Mouse (Mus musculus) olfactory bulb, adult 2 months (tissue): ENCODE data around the gene Phf6. TPM values are rescaled to one million over a fixed set of nuclear protein-coding genes. Genes with fewer than 3 reads are reported as not detected.
"Not testable (repeated sequence)": the region's sequence is repeated elsewhere in the genome, so short reads cannot be mapped to it uniquely, and the experiment has no call there.

Experiments used
- H3K27ac ChIP-seq: fragments of 200-500 bp; 2 replicates; pipeline ENCODE4 v1.5.1; 2012; ENCODE audit warnings: low read depth, low read length; ENCODE audit not compliant: insufficient read depth
- H3K4me1 ChIP-seq: fragments of 200-500 bp; 2 replicates; pipeline ENCODE4 v1.6.1; 2012; ENCODE audit warnings: low read length; ENCODE audit not compliant: control insufficient read depth, insufficient read depth
- H3K4me3 ChIP-seq: fragments of 200-500 bp; 2 replicates; pipeline ENCODE4 v1.5.1; 2012; ENCODE audit warnings: mild to moderate bottlenecking, low read depth, low read length, moderate library complexity; ENCODE audit not compliant: insufficient read depth
- CTCF ChIP-seq: fragments of 200-500 bp; IDR thresholded peaks from 2 replicates; pipeline ENCODE4 v1.5.1; 2012; ENCODE audit warnings: low read depth, mild to moderate bottlenecking, low read length, moderate library complexity; ENCODE audit not compliant: insufficient read depth
- POLR2A ChIP-seq: fragments of 200-500 bp; IDR thresholded peaks from 2 replicates; pipeline ENCODE4 v1.6.1; 2012; ENCODE audit warnings: mild to moderate bottlenecking, low read depth, low read length, moderate library complexity; ENCODE audit not compliant: insufficient read depth
- WGBS: fragments of 180-500 bp; shearing (Covaris S2); methylation state at CpG from one replicate; pipeline ENCODE4 v1.1.7; 2018; 5-methylcytosine and 5-hydroxymethylcytosine counted together
- polyA plus RNA-seq: library from polyadenylated mRNA; stranded (reverse); fragments of >200 nt; gene quantifications from 2 replicates; pipeline ENCODE4 v1.2.4, GENCODE M21; 2012; ENCODE audit warnings: low replicate concordance; ENCODE audit not compliant: missing spikeins, insufficient read depth, insufficient read length

Phf6 gene
- polyA plus RNA-seq, 1 experiment = not detected

DNA sequence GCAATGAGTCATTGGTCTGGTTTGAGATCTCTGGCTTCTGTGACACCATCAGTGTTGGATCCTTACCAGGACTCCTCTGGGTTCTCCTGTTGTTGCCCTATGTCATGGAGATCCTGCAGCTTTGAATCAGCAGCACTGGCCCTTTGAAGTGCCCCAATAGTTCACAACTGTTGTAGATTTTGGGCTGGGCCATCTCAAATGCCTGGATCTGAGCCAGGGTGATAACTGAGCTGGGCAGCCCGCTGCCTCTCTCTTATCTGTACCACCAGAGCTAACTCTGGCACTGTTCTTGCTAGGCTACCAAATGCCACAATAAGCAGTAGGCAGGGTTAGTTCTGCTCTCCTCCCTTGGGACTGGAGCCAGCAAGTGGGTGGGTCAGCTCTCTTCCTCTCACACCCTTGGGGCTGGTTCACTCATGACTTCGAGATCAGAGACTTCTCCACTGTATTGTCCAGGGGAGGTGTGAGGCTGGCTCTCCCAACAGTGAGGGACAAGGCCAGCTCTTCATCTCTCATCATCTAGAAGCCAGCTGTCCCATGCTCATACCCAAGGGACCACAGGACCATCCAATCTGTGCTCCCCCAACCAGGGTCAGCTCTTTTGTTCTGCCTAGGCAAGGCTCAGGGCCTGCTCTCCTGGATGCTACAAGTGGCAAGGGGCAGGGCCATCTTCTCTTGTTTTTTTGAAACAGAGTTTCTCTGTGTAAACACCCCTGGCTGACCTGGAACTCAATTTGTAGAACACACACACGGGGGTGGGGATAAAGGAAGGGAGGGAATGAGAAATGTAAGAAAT, 59.3 kb downstream of the Phf6 start:
- Histone ChIP-seq H3K4me1 (peaks cover 6% of the 10 kb centered on the region), H3K27ac (peak overlapping the region; percentile 42), H3K4me3 (no peak overlapping the region)
- no peak for TF ChIP-seq CTCF
- TF ChIP-seq POLR2A = no peak
- 42% methylated on average over 3 of the region's 3 CpGs for WGBS

DNA sequence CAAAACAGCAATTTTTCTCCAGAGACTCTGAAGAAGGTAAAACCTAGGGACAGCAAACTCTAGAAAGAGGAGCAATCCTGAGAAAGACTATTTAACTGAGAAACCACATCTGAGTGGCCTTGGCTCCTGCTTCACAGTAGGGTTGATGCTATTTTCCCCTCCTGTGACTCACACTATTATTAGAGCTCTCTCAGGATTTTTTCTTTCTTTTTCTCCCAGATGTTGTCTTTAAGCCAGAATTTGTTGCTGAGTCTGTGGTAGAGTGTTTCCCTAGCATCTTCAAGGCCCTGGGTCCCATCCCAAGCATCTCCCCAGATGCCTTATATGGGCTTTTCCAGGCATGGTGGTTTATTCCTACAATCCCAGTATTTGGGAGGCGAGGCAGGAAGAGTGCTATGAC, 60.1 kb downstream of the Phf6 start:
- Histone ChIP-seq H3K27ac (peak overlapping the region; percentile 51), H3K4me3 (no peak overlapping the region), H3K4me1 (peaks cover 6% of the 10 kb centered on the region)
- TF ChIP-seq POLR2A (no peak), CTCF (no peak)
- WGBS = 52% methylated on average over 1 of the region's 1 CpGs

DNA sequence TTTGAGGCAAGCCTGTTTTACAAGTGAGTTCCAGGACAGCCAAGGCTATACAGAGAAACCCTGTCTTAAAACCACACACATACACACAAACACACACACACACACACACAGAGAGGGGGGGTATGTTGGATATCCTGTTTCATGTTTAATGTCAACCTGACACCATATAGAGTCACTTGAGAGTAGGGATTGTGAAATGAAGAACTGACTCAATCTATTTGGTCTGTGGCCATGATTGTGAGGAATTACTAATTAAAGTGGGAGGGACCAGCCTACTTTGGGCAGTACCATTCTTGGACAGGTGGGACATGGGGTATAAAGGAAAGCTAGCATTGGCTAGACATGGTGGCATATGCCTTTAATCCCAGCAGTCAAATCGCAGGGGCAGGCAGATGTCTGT, 60.6 kb downstream of the Phf6 start:
- Histone ChIP-seq H3K27ac (peak overlapping the region; percentile 51), H3K4me3 (no peak overlapping the region), H3K4me1 (peaks cover 6% of the 10 kb centered on the region)
- 93% methylated on average over 1 of the region's 1 CpGs for WGBS
- no peak for TF ChIP-seq POLR2A

DNA sequence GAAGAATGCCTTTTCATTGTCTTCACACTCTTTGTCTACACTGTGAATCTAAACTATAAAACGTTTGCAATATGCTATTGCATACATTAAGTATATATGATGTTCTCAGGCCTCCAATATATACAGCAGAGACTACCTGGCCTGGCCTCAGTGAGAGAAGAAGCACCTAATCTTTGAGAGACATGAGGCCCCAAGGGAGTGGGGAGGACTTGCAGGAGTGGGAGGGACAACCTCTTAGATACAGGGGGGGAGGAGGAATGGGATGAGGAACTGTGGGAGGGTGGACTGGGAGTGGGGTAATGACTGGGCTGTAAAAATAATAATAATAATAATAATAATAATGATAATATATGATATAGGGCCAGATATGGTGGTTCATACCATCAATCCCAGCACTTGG, 66.5 kb downstream of the Phf6 start:
- H3K4me1 ChIP-seq = no peaks in the 10 kb centered on the region
- TF ChIP-seq POLR2A = no peak
- no peak for TF ChIP-seq CTCF
- no peak overlapping the region for H3K4me3 ChIP-seq
- no peak overlapping the region for H3K27ac ChIP-seq
- 52% methylated on average over 1 of the region's 1 CpGs for WGBS

DNA sequence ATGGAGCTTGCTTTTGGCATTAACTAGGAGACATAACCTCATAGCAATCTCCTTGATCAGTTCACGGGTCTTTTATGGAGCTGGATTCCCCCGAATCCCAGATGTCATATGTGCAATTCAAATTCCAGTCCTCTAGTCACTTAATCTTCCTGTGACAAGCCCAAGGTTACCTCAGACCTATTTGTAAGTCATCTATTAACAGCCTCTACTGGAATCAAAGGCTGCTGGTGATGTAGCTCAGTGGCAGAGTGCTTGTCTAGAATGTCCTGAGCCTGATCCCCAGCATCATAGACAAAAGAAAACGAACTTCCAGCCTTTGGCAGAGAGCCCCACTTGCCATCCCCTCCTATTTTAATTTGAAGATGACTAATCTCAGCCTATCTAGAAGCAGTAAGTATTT, 69.3 kb downstream of the Phf6 start:
- Histone ChIP-seq H3K27ac (no peak overlapping the region), H3K4me1 (no peaks in the 10 kb centered on the region), H3K4me3 (no peak overlapping the region)
- WGBS = 69% methylated on average over 3 of the region's 3 CpGs
- TF ChIP-seq POLR2A = no peak
- TF ChIP-seq CTCF = no peak

DNA sequence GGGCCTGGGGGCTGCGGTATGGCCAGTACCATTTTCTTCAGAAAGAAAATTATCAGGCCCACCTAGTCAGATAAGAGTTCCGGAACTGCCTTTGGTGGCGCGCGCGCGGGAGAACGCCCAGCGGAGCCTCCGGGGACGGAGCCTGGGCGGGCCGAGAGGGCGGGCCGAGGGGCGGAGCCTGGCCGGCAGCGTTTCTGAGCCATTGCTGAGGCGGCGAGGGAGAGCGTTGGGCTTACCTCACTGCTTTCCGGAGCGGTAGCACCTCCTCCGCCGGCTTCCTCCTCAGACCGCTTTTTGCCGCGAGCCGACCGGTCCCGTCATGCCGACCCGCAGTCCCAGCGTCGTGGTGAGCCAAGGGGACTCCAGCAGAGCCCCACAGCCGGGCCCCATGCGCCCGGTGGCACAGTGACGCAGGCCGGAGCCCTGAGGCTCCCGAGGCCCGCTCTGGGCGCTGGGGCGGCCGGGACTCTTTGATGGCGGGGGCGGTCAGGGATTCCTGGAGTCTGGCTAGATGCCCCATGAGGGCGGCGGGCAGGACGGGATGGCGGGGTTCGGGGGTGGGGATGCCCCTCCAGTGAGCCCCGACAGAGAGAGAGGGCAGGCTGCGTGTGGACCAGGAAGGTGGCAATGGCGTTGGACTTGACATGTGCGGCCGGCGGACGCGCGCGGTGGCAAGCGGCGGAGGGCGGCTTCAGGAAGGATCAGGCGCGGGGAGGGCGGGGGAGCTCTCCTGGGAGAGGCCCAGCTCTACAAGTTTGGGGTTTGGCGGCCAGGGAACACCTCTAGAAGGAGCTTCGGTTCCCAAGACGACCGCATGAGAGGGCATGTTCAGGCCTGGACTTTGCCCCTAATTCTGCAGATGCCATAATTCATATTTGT, 76.1 kb downstream of the Phf6 start, which contains the start of gene Hprt:
TSS of gene Hprt (plus strand) at position 233 of the 879 bp plus-strand sequence.
- Histone ChIP-seq H3K4me3 (peak within 1 kb of the TSS; percentile 97), H3K4me1 (no peaks in the 10 kb centered on the region), H3K27ac (peak within 1 kb of the TSS; percentile 87; the same call in 1 of the 2 replicates)
- WGBS = 22% methylated on average over 64 of the region's 72 CpGs
- TF ChIP-seq POLR2A (peak; percentile 48), CTCF (no peak)

DNA sequence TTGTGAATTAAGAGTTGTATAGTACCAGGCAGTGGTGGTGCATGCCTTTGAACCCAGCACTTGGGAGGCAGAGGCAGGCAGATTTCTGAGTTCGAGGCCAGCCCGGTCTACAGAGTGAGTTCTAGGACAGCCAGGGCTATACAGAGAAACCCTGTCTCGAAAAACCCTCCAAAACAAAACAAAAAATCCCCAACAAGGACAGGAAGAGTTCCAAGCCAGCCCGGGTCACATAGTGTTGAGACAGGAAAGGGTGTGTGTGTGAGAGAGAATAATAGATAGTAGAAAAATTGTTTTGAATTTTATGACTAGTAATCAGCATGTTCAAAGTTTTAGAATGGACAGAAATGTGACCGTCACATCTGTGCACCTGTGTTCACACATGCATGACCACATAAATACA, 82.7 kb downstream of the Phf6 start:
- H3K27ac ChIP-seq, H3K4me3 ChIP-seq, H3K4me1 ChIP-seq: not testable (repeated sequence)
- WGBS = 87% methylated on average over 5 of the region's 5 CpGs

DNA sequence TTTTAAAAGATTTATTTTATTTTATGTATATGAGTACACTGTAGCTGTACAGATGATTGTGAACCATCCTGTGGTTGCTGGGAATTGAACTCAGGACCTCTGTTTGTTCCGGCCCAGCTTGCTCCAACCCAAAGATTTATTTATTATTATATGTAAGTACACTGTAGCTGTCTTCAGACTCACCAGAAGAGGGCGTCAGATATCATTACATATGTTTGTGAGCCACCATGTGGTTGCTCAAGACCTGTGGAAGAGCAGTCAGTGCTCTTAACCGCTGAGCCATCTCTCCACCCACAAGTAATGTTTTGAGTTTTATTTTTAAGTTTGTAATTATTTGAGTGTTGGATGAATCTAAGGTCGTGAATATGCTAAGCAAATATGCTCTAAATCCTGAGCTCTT, 92.8 kb downstream of the Phf6 start:
- 52% methylated on average over 4 of the region's 4 CpGs for WGBS
- H3K4me1 ChIP-seq, H3K27ac ChIP-seq, H3K4me3 ChIP-seq: not testable (repeated sequence)

DNA sequence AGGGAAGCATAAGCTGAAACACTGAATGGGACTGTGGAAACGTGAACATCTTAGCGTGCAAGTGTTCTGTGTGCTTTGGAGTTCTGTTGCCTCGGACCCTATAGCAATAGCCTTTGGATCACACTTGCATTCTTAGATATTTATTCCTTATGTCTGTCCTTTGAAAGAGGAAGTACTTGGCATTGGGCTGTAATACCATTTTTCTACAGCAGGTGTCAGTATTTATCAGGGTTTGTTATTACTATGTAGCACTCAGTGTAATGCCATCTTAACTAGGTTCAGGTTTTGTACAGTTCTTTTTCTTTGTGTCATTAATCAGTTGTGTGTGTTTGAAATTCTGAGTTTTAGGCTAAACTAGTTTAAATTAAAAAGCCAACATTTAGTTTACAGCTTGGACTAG, 94.0 kb downstream of the Phf6 start:
- 36% methylated on average over 3 of the region's 3 CpGs for whole genome bisulfite sequencing
- TF ChIP-seq POLR2A (no peak), CTCF (no peak)

More for the DNA sequence above, 94.0 kb downstream of the Phf6 start:
- Histone ChIP-seq H3K4me3 (no peak overlapping the region), H3K4me1 (no peaks in the 10 kb centered on the region), H3K27ac (no peak overlapping the region)

Other genes with a start within 250 kb of the Phf6 start
- gene Ccdc160, start 121.1 kb upstream of the Phf6 start, polyA plus RNA-seq = not detected in 2 replicates
- gene Hprt, start 75.9 kb downstream of the Phf6 start, polyA plus RNA-seq = not detected in 2 replicates